In the genomic region with DNA sequence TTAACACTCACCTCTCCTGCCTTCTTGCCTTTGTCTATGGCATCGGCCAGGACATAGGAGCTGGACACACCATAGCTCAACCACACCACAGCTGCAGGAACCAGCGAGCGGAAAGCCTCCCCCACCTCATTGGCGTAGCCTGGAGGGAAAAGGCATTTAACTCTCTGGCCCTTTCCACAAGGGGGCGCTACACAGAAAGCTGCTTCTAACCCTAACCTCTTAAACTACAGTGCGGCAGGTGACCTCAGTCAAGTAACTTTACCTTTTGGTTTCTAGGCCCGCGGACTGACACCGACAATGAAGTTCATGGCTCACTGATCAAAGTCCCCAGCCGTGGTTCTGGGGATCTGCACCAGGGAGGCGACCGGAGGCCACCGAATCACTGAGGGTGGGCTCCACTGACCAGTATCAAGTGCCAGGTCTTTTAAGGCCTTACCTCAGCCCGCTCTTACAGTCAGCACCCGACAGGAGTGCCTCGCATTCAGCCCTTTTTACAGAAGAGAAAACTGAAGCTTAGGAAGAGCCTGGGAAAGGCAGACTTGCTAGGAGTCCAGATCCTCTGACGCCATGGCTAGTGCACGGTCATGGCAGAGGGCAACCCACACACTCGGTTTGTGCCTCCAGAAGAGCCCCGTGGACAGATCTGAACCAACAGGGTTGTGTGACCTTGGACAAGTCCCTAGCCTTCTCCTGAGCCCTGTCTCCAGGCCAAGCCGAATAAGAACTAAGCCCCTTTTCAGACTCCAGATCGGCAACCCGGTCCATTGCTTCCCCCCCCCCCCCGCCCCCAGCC, we compare ENCODE assay signal across 8 mouse cellular contexts. TPM values are rescaled to one million over a fixed set of nuclear protein-coding genes. Genes with fewer than 3 reads are reported as not detected.
DNase-seq lines count a peak whose midpoint lies in the region; ATAC-seq and TF ChIP-seq lines count a peak whose summit lies in the region.

No protein-coding gene starts in this region.

- peaks cover 11 to 30% of the 10 kb centered on the region in 2 experiments for H3K4me1 ChIP-seq in CH12.LX (ENCODE audit: control insufficient read depth in 1 of 2, insufficient read depth in 2 of 2)
- peaks cover 25% of the 10 kb centered on the region for H3K4me1 ChIP-seq in embryonic facial prominence, embryonic 15.5 days
- H3K4me1 ChIP-seq in heart, embryonic 13.5 days: peaks cover 31% of the 10 kb centered on the region
- peaks cover 36% of the 10 kb centered on the region for H3K4me1 ChIP-seq in neural tube, embryonic 13.5 days (replicated peaks)

- peak overlapping the region; percentile 67 to 68 (median 68) for H3K4me3 ChIP-seq in CH12.LX (replicated peaks in 1 of 3; ENCODE audit: low read depth in 2 of 3, low read length in 2 of 3, poor library complexity in 1 of 3)
- H3K4me3 ChIP-seq in embryonic facial prominence, embryonic 15.5 days (replicated peaks): peak overlapping the region; percentile 56
- peak overlapping the region; percentile 68 for H3K4me3 ChIP-seq in heart, embryonic 13.5 days
- peak overlapping the region; percentile 52 for H3K4me3 ChIP-seq in neural tube, embryonic 13.5 days

- TF ChIP-seq POLR2A in CH12.LX (IDR thresholded peaks at IDR 0.05; ENCODE audit: low read depth, low read length): peak; percentile 41

- in situ Hi-C loops in CH12.LX (cut with MboI; ENCODE audit: low pct_ligation_motif_present, low pct_unique_long_range_greater_than_20kb, low sequenced_read_pairs): no loop called here

- H3K36me3 ChIP-seq in CH12.LX (replicated peaks in 1 of 2; ENCODE audit: control insufficient read depth in 1 of 2, insufficient read depth in 1 of 2, low read length in 1 of 2): peaks cover 19 to 51% of the 10 kb centered on the region in 2 experiments
- H3K36me3 ChIP-seq in embryonic facial prominence, embryonic 15.5 days: peaks cover 6% of the 10 kb centered on the region; the same call in 1 of the 2 replicates
- peaks cover 35% of the 10 kb centered on the region for H3K36me3 ChIP-seq in heart, embryonic 13.5 days
- peaks cover 12% of the 10 kb centered on the region; the same call in 1 of the 2 replicates for H3K36me3 ChIP-seq in neural tube, embryonic 13.5 days

- DNase-seq in CH12.LX (ENCODE audit: extremely low read depth): peak; percentile 96
- peak; percentile 76 to 84 for DNase-seq in adrenal gland, postnatal 36 days
- DNase-seq in kidney, postnatal 10 days: peak; percentile 80
- peak; percentile 71 to 80 for DNase-seq in lung, adult 18-20 months
- DNase-seq in telencephalon, adult 2 months (ENCODE audit: low read depth, low spot score): peak; percentile 76

- H3K27me3 ChIP-seq in CH12.LX (replicated peaks): no peaks in the 10 kb centered on the region
- H3K27me3 ChIP-seq in embryonic facial prominence, embryonic 15.5 days: no peaks in the 10 kb centered on the region
- no peaks in the 10 kb centered on the region for H3K27me3 ChIP-seq in heart, embryonic 13.5 days (replicated peaks)
- H3K27me3 ChIP-seq in neural tube, embryonic 13.5 days: no peaks in the 10 kb centered on the region

- WGBS in embryonic facial prominence, embryonic 15.5 days: 6% methylated on average over 23 of the region's 24 CpGs
- WGBS in heart, embryonic 13.5 days: 7% methylated on average over 23 of the region's 24 CpGs
- WGBS in neural tube, embryonic 13.5 days: 5% methylated on average over 24 of the region's 24 CpGs

- H3K9ac ChIP-seq in CH12.LX (ENCODE audit: insufficient read depth, low read depth): peak overlapping the region; percentile 56
- H3K9ac ChIP-seq in embryonic facial prominence, embryonic 15.5 days: 0 out of 2 replicates have a peak overlapping the region, but pooled peaks have one; percentile 31
- peak overlapping the region; percentile 85 for H3K9ac ChIP-seq in heart, embryonic 13.5 days
- H3K9ac ChIP-seq in neural tube, embryonic 13.5 days: peak overlapping the region; percentile 64

- TF ChIP-seq CTCF in CH12.LX (conservative IDR thresholded peaks at IDR 0.05 in 1 of 2, IDR thresholded peaks at IDR 0.05 in 1 of 2; ENCODE audit: low read depth in 2 of 2, low read length in 2 of 2): peak; percentile 93 to 97

- peaks cover 17% of the 10 kb centered on the region for H3K9me3 ChIP-seq in CH12.LX (replicated peaks; ENCODE audit: low read length)
- no peaks in the 10 kb centered on the region for H3K9me3 ChIP-seq in embryonic facial prominence, embryonic 15.5 days (replicated peaks)
- H3K9me3 ChIP-seq in heart, embryonic 13.5 days: peaks cover 10% of the 10 kb centered on the region; the same call in 1 of the 2 replicates
- 0 out of 2 replicates have a peak, but pooled peaks cover 6% of the 10 kb centered on the region for H3K9me3 ChIP-seq in neural tube, embryonic 13.5 days

- ATAC-seq in embryonic facial prominence, embryonic 15.5 days (ENCODE audit: insufficient number of reproducible peaks, low FRiP score, low TSS enrichment, low read depth): no peak
- ATAC-seq in heart, embryonic 13.5 days (ENCODE audit: extremely low read depth, insufficient number of reproducible peaks, low FRiP score, low TSS enrichment): no peak
- no peak for ATAC-seq in neural tube, embryonic 13.5 days (ENCODE audit: low read depth)

- peak overlapping the region; percentile 60; the same call in 1 of the 2 replicates for H3K27ac ChIP-seq in CH12.LX (ENCODE audit: insufficient read depth, low read depth)
- H3K27ac ChIP-seq in embryonic facial prominence, embryonic 15.5 days (replicated peaks): peak overlapping the region; percentile 55; the same call in 1 of the 2 replicates
- peak overlapping the region; percentile 90 for H3K27ac ChIP-seq in heart, embryonic 13.5 days (replicated peaks)
- peak overlapping the region; percentile 76 for H3K27ac ChIP-seq in neural tube, embryonic 13.5 days (replicated peaks)

- dilution Hi-C loops in CH12.LX (cut with MboI; ENCODE audit: extremely low pct_ligation_motif_present, extremely low pct_unique_long_range_greater_than_20kb, low sequenced_read_pairs): no loop called here

- TF ChIP-seq RAD21 in CH12.LX (IDR thresholded peaks at IDR 0.05; ENCODE audit: low read depth, low read length): peak; percentile 45

- peak overlapping the region; percentile 78 for H3K4me2 ChIP-seq in CH12.LX (ENCODE audit: insufficient read depth, low read depth, poor library complexity, severe bottlenecking)
- H3K4me2 ChIP-seq in embryonic facial prominence, embryonic 15.5 days (replicated peaks): peak overlapping the region; percentile 74
- peak overlapping the region; percentile 96 for H3K4me2 ChIP-seq in heart, embryonic 13.5 days
- peak overlapping the region; percentile 89 for H3K4me2 ChIP-seq in neural tube, embryonic 13.5 days

- no peaks in the 10 kb centered on the region for H3K79me2 ChIP-seq in CH12.LX (replicated peaks; ENCODE audit: control insufficient read depth, extremely low read depth, insufficient read depth, poor library complexity, severe bottlenecking)

- no peak for TF ChIP-seq EP300 in CH12.LX (IDR thresholded peaks at IDR 0.05; ENCODE audit: low read length)

TF ChIP-seq in CH12.LX, 34 proteins besides CTCF, POLR2A, EP300 and RAD21 (continues in another document):
- TF ChIP-seq HCFC1 (IDR thresholded peaks at IDR 0.05; ENCODE audit: low read depth, low read length) (peak; percentile 53), BHLHE40 (IDR thresholded peaks at IDR 0.05; ENCODE audit: low read depth, low read length) (peak; percentile 83), MYC (IDR thresholded peaks at IDR 0.05; ENCODE audit: low read depth, low read length) (peak; percentile 70), SMC3 (IDR thresholded peaks at IDR 0.05; ENCODE audit: low read depth, low read length) (peak; percentile 79), ELF1 (IDR thresholded peaks at IDR 0.05; ENCODE audit: low read depth, low read length) (peak; percentile 34; the same call in 1 of the 2 replicates), ETS1 (conservative IDR thresholded peaks at IDR 0.05; ENCODE audit: low read depth, low read length) (no peak), UBTF (IDR thresholded peaks at IDR 0.05; ENCODE audit: low read depth, low read length) (0 out of 2 replicates have a peak, but pooled peaks have one; percentile 14), SIN3A (IDR thresholded peaks at IDR 0.05; ENCODE audit: low read length) (no peak; the same call in 1 of the 2 replicates)

RNA-seq across cellular contexts. Expression of a gene that starts 0.7 kb away (rescaled TPM):
- total RNA-seq in CH12.LX (2012; rRNA removed) (30.0 and 41.0 TPM in 2 replicates), CH12.LX (2014; rRNA removed) (22.1 and 22.3 TPM in 2 replicates)
- 27.0 and 27.7 TPM in 2 replicates for polyA plus RNA-seq in CH12.LX (2012; ENCODE audit: insufficient read length, low read depth)
- total RNA-seq in adrenal gland, postnatal 36 days (2021): 10 to 100 TPM; 22.2 to 22.3 TPM
- 5.6 and 5.9 TPM in 2 replicates for polyA plus RNA-seq in embryonic facial prominence, embryonic 15.5 days (2015; fragmentation: Nextera tagmentation; extraction: Ambion mirVana)
- polyA plus RNA-seq in heart, embryonic 13.5 days (2015; fragmentation: Nextera tagmentation; extraction: Ambion mirVana): 20.8 and 28.3 TPM in 2 replicates
- 5.4 and 6.0 TPM in 2 replicates for polyA plus RNA-seq in neural tube, embryonic 13.5 days (2015; fragmentation: Nextera tagmentation; extraction: Ambion mirVana)

RNA-seq across cellular contexts. Expression of a gene that starts 28.6 kb away (rescaled TPM):
- total RNA-seq in CH12.LX (2012; rRNA removed) (21.5 and 26.1 TPM in 2 replicates), CH12.LX (2014; rRNA removed) (21.9 and 24.2 TPM in 2 replicates)
- polyA plus RNA-seq in CH12.LX (2012; ENCODE audit: insufficient read length, low read depth): 16.7 and 19.0 TPM in 2 replicates
- total RNA-seq in adrenal gland, postnatal 36 days (2021): 1 to 10 TPM; 1.3 to 1.5 TPM
- polyA plus RNA-seq in embryonic facial prominence, embryonic 15.5 days (2015; fragmentation: Nextera tagmentation; extraction: Ambion mirVana): 3.8 and 4.7 TPM in 2 replicates
- polyA plus RNA-seq in heart, embryonic 13.5 days (2015; fragmentation: Nextera tagmentation; extraction: Ambion mirVana): 0.48 and 1.0 TPM in 2 replicates
- polyA plus RNA-seq in neural tube, embryonic 13.5 days (2015; fragmentation: Nextera tagmentation; extraction: Ambion mirVana): 3.8 and 4.1 TPM in 2 replicates

RNA-seq across cellular contexts. Expression of a gene that starts 29.9 kb away (rescaled TPM):
- total RNA-seq in CH12.LX (2012; rRNA removed): 0.21 TPM in 1 of 2 replicates, not detected in the other
- total RNA-seq in CH12.LX (2014; rRNA removed): not detected in 2 replicates
- not detected in 2 replicates for polyA plus RNA-seq in CH12.LX (2012; ENCODE audit: insufficient read length, low read depth)
- total RNA-seq in adrenal gland, postnatal 36 days (2021): not detected
- polyA plus RNA-seq in embryonic facial prominence, embryonic 15.5 days (2015; fragmentation: Nextera tagmentation; extraction: Ambion mirVana): 9.1 and 16.1 TPM in 2 replicates
- polyA plus RNA-seq in heart, embryonic 13.5 days (2015; fragmentation: Nextera tagmentation; extraction: Ambion mirVana): not detected in 2 replicates
- polyA plus RNA-seq in neural tube, embryonic 13.5 days (2015; fragmentation: Nextera tagmentation; extraction: Ambion mirVana): 0.25 TPM in 1 of 2 replicates, not detected in the other

RNA-seq across cellular contexts. Expression of a gene that starts 40.4 kb away (rescaled TPM):
- total RNA-seq in CH12.LX (2012; rRNA removed) (24.8 and 25.0 TPM in 2 replicates), CH12.LX (2014; rRNA removed) (14.9 and 18.2 TPM in 2 replicates)
- polyA plus RNA-seq in CH12.LX (2012; ENCODE audit: insufficient read length, low read depth): 22.5 and 24.3 TPM in 2 replicates
- total RNA-seq in adrenal gland, postnatal 36 days (2021): 10 to 100 TPM; 24.7 to 24.9 TPM
- 38.2 and 39.7 TPM in 2 replicates for polyA plus RNA-seq in embryonic facial prominence, embryonic 15.5 days (2015; fragmentation: Nextera tagmentation; extraction: Ambion mirVana)
- polyA plus RNA-seq in heart, embryonic 13.5 days (2015; fragmentation: Nextera tagmentation; extraction: Ambion mirVana): 17.2 and 18.1 TPM in 2 replicates
- 40.5 and 43.7 TPM in 2 replicates for polyA plus RNA-seq in neural tube, embryonic 13.5 days (2015; fragmentation: Nextera tagmentation; extraction: Ambion mirVana)

Comparison
In these comparisons a context has a peak if more than half of its experiments do, and no peak if none do; other contexts are left out.
1. H3K9ac ChIP-seq: peak in every context shown above with its lines; median percentile 85 in heart, embryonic 13.5 days; 64 in neural tube, embryonic 13.5 days; 56 in CH12.LX; 31 in embryonic facial prominence, embryonic 15.5 days.